ENCODE assay signal across 11 mouse cellular contexts in genomic region chrX:92661168-92661567, GRCm38 (mm10).
DNase-seq lines count a peak whose midpoint lies in the region; ATAC-seq and TF ChIP-seq lines count a peak whose summit lies in the region.
"Had no signal": no experiment of that assay in that cellular context is flagged by ENCODE, and none has a peak within 500 bp of the region (broad histone marks: within the 10 kb centered on the region; RNA-seq: fewer than 3 reads in every experiment).

No protein-coding gene starts in this region.

- WGBS in heart, postnatal 0 days, result 42% methylated on average over 2 of the region's 2 CpGs
- WGBS in hindbrain, embryonic 13.5 days, result 64% methylated on average over 2 of the region's 2 CpGs

- H3K36me3 ChIP-seq in heart, postnatal 0 days (replicated peaks; ENCODE audit: control insufficient read depth, insufficient read depth, low read length), result no peaks in the 10 kb centered on the region
- H3K36me3 ChIP-seq in hindbrain, embryonic 13.5 days, result no peaks in the 10 kb centered on the region
- H3K36me3 ChIP-seq: hindbrain, embryonic 10.5 days had no signal

- no peak for TF ChIP-seq EP300 in heart, postnatal 0 days (IDR thresholded peaks at IDR 0.05; ENCODE audit: low read depth)

- intact Hi-C loops in left cerebral cortex, adult 2 months (cut with DNase I), result no loop called here

- H3K27me3 ChIP-seq in heart, postnatal 0 days (ENCODE audit: control insufficient read depth, insufficient read depth, low read length), result no peaks in the 10 kb centered on the region
- H3K27me3 ChIP-seq in hindbrain, embryonic 13.5 days, result no peaks in the 10 kb centered on the region

- H3K4me3 ChIP-seq in heart, postnatal 0 days (ENCODE audit: low read depth, low read length), result no peak overlapping the region
- no peak overlapping the region for H3K4me3 ChIP-seq in left cerebral cortex, adult 2 months
- no peak overlapping the region for H3K4me3 ChIP-seq in hindbrain, embryonic 13.5 days
- H3K4me3 ChIP-seq: hindbrain, embryonic 10.5 days had no signal

- TF ChIP-seq CTCF in heart, postnatal 0 days (IDR thresholded peaks at IDR 0.05; ENCODE audit: low read depth), result peak; percentile 14; the same call in 1 of the 2 replicates
- TF ChIP-seq CTCF in left cerebral cortex, adult 2 months (IDR thresholded peaks at IDR 0.05), result peak; percentile 29

- H3K9ac ChIP-seq in heart, postnatal 0 days (replicated peaks; ENCODE audit: low read depth, low read length), result no peak overlapping the region
- no peak overlapping the region for H3K9ac ChIP-seq in hindbrain, embryonic 13.5 days

- ATAC-seq in heart, postnatal 0 days (ENCODE audit: insufficient read depth, low read depth), result no peak
- ATAC-seq in hindbrain, embryonic 13.5 days (ENCODE audit: low FRiP score), result no peak

- H3K27ac ChIP-seq in heart, postnatal 0 days (ENCODE audit: low read depth), result no peak overlapping the region
- no peak overlapping the region for H3K27ac ChIP-seq in left cerebral cortex, adult 2 months
- H3K27ac ChIP-seq in hindbrain, embryonic 13.5 days, result no peak overlapping the region
- H3K27ac ChIP-seq: hindbrain, embryonic 10.5 days had no signal

- H3K4me1 ChIP-seq in heart, postnatal 0 days (ENCODE audit: control insufficient read depth, insufficient read depth), result no peaks in the 10 kb centered on the region
- no peaks in the 10 kb centered on the region for H3K4me1 ChIP-seq in hindbrain, embryonic 13.5 days (replicated peaks)
- H3K4me1 ChIP-seq: hindbrain, embryonic 10.5 days had no signal

- no peak for DNase-seq in heart, postnatal 0 days (ENCODE audit: low spot score)
- no peak for DNase-seq in heart, adult 11 months
- no peak for DNase-seq in left cerebral cortex, adult 2 months (ENCODE audit: extremely low spot score in 1 of 2, low spot score in 2 of 2)
- no peak for DNase-seq in left cerebral cortex, adult 11 months (ENCODE audit: low spot score)
- DNase-seq in Muller cell, postnatal 12 days (ENCODE audit: inconsistent ontology term), result peak; percentile 0
- DNase-seq in brain, adult 2 months (ENCODE audit: low read depth, low spot score), result peak; percentile 11
- no peak for DNase-seq in thymus, postnatal 4 days
- DNase-seq: cerebellum, adult 9-10 months; gastrocnemius, postnatal 36 days had no signal

- H3K9me3 ChIP-seq in heart, postnatal 0 days (replicated peaks; ENCODE audit: control insufficient read depth, low read length), result no peaks in the 10 kb centered on the region
- H3K9me3 ChIP-seq in hindbrain, embryonic 13.5 days, result no peaks in the 10 kb centered on the region
- H3K9me3 ChIP-seq: hindbrain, embryonic 10.5 days had no signal

- H3K4me2 ChIP-seq in heart, postnatal 0 days (ENCODE audit: low read depth, low read length), result no peak overlapping the region
- H3K4me2 ChIP-seq in hindbrain, embryonic 13.5 days, result no peak overlapping the region

Comparison
In these comparisons a context has a peak if more than half of its experiments do, and no peak if none do; other contexts are left out.
1. DNase-seq: peak in Muller cell, postnatal 12 days (single experiment) and brain, adult 2 months (single experiment); none in heart, postnatal 0 days (single experiment), heart, adult 11 months (single experiment), left cerebral cortex, adult 2 months (0 of 2), left cerebral cortex, adult 11 months (single experiment) and thymus, postnatal 4 days (single experiment).